Mouse (Mus musculus) lung, postnatal 0 days (tissue): Measurements from ENCODE around the gene Ppat.

Source experiments
- CTCF ChIP-seq: IDR thresholded peaks from 2 replicates; pipeline ENCODE4 v1.5.1; 2016; ENCODE audit warnings: antibody characterized with exemption, mild to moderate bottlenecking
- EP300 ChIP-seq: IDR thresholded peaks from 2 replicates; pipeline ENCODE4 v1.6.1; 2016; ENCODE audit warnings: antibody characterized with exemption, mild to moderate bottlenecking, control low read depth

DNA sequence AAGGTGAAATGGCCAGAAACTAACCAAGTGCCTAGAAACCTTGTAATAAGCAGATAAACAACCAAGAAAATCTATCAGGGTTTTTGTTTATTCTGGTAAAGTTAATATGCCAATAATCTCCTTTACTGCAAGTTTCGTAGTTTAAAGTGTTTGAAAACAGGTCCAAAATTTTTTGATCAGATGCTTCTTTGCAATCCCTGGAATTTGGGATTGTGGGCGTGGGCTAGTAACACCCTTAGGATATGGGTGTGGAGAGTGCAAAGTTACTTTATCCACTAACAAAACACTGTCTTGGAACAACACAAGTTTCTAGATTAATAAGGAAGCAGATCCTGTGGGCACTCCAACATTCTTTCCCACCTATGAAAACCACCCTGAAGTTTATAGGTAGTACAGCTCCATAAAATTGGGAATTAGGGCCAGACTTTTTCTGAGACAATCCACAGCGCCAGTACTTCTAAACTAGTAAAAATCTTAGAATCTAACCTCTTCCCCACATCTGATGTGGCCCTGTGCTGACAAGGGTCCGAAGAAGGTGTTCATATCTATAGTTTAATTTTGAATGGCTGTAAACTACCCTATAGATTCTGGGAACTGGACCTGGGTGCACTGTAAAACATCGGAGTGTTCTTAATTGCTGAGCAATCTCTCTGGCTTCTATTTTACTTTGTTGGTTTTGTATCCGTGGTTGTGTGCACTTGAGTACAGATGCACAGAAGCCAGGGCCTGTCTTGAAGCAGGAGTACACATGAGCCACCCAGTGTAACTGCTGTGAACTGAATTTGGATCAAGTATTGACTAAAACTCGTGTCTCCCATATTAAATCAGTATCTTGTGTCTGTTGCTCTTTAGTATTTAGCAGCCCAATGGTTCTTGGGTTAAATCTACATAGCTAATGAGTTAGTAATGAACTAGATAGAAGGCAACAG, 998 bp upstream of the Ppat start:
- no peak for TF ChIP-seq CTCF
- TF ChIP-seq EP300: peak; percentile 7; the same call in 1 of the 2 replicates
